Mouse (Mus musculus): ENCODE measurements around the gene Kmt2a.
"Not testable (repeated sequence)": the region's sequence is repeated elsewhere in the genome, so short reads cannot be mapped to it uniquely, and the experiment has no call there.

Gene Kmt2a

DNA sequence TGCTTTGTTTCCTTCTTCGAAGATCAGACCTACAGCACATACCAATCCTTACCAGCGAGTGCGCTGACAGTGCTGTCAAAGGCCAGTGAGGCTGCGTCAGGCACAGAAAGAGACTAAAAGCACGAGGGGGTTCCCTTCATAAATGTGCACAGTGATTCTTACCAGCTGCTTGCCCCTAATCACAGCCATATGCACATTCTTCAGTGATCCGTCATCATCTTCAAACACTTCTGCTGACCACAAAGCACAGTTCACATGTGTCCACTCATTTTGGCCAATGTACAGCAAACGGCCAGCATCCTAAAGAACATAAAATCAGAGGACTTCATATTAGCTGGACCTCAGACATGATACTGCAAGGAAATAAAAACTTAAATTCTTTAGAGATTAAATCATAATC lies 54.4 kb downstream of the Kmt2a start:
- no peak for DNase-seq (ENCODE audit: extremely low read depth, low read depth, low spot score)

DNA sequence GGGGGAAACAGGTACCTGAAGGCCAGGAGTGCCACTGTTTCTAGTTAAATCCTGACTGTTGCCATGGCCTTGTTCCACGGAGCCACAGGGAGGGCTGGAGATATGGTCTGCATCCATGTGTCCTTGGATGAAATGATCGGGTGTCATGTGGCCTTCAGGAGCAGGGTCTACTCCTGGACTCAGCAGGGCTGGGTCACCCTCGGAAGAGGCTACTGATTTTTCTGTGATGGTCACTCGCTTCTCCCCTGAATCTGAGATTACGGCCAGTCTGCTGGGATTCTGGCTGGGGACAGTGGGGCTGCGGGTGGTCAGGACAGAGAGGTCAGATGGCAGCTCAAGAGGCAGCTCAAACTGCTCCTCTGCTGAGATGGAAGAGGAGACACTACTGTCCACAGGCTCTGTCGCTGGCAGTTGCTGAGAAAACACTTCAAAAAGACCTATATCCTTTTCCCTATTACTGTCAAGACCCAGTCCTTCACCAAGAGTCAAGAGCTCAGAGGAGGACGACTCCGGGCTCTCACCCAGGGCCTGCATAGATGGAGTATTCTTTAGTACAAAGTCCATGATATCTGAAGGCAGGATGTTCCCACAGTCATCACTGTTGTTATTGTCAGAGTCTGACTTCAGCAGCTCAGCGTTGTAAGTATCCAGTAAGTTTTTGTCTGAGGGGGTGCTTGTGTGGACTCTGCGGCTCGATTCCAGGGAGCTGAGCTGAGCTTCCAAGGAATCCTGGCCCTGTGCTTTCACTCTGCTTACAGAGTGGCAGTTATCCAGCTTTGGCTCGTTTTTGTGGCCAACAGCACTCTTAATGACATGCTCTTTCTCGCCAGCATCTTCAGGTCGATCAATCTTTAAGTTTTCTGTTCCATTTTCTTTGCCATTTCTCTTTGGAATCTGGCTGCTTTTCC lies 60.9 kb downstream of the Kmt2a start:
- no peak for DNase-seq (ENCODE audit: extremely low read depth, low read depth, low spot score)

GRCm38 (mm10) chr9:44817522-44817921 lies 63.6 kb downstream of the Kmt2a start:
- no peak for DNase-seq (ENCODE audit: extremely low read depth, low read depth, low spot score)

DNA sequence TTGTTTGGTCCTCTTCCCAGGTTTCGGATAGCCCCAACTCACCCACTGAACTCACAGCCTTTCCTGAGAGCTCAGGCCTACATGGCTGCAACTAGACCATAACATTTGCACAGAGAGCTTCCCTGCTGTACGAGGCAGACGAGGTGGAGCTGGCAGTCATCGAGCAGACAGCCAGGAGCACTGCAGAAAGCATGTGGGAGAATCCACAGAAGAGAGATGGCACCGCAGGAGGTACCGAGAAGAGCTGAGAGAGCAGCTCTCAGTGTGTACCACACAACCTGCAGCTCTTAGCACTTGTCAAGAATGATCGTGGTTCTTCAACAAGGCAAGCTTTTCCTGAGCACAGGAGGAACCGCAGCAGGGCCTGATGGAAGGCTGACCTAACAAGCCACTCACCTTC lies 66.9 kb downstream of the Kmt2a start:
- no peak for DNase-seq (ENCODE audit: extremely low read depth, low read depth, low spot score)

DNA sequence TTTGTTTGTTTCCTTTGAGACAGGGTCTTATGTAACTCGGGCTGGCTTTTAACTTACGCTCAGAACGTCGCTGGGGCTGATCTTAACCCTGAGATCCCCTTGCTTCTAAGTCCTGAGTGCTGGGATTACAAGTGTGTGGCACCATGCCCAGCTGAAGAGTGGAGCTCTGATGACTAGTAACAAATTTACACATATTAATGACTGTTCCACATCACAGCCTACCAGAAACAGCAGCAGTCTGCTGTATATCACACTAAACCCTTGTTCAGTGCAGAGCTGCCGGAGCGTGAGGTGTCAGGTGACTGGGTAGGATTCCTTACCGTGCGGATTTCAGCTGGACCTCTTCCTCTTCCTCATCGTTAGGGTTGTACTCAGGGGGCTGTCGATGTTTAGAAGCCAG lies 70.8 kb downstream of the Kmt2a start:
- no peak for DNase-seq (ENCODE audit: extremely low read depth, low read depth, low spot score)

DNA sequence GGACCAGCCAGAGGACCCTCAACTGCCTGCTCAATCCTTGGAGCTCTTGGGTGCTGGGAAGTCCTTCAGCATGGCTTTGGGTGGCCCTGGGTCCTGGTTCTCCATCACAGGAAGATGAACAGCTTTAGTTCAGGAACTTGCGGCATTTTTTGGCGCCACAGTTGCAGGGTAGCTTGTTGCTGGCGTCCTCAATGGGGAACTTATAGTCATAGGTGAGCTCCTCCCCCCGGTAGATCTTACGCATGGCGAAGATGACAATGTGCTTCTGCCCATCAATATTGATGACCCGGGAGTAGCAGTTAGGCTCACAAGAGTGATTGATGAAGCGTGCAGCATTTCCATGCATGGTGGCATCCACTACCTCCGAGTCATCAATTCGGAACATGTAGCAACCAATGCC lies 73.3 kb downstream of the Kmt2a start:
- DNase-seq (ENCODE audit: extremely low read depth, low read depth, low spot score), result no peak

- no peak for DNase-seq (ENCODE audit: extremely low read depth, low read depth, low spot score)
These were observed 74.0 kb downstream of the Kmt2a start for GRCm38 (mm10) chr9:44807141-44807540.

GRCm38 (mm10) chr9:44805536-44805935 lies 75.6 kb downstream of the Kmt2a start:
- DNase-seq (ENCODE audit: extremely low read depth, low read depth, low spot score), result no peak

GRCm38 (mm10) chr9:44804678-44805077 lies 76.4 kb downstream of the Kmt2a start:
- DNase-seq (ENCODE audit: extremely low read depth, low read depth, low spot score), result no peak

GRCm38 (mm10) chr9:44802808-44803450 lies 78.2 kb downstream of the Kmt2a start, which contains the start of gene Ttc36:
Ttc36 (minus strand) TSS chr9:44803072.
- no peak for DNase-seq (ENCODE audit: extremely low read depth, low read depth, low spot score)

GRCm38 (mm10) chr9:44801669-44802068 lies 79.4 kb downstream of the Kmt2a start:
- DNase-seq (ENCODE audit: extremely low read depth, low read depth, low spot score), result no peak

- DNase-seq (ENCODE audit: extremely low read depth, low read depth, low spot score), result no peak
These were observed 81.2 kb downstream of the Kmt2a start for GRCm38 (mm10) chr9:44799958-44800324.

- DNase-seq (ENCODE audit: extremely low read depth, low read depth, low spot score), result peak; percentile 21
These were observed 81.8 kb downstream of the Kmt2a start, which contains the start of gene Tmem25 for GRCm38 (mm10) chr9:44799102-44799957. Tmem25 (minus strand) TSS chr9:44799307.

GRCm38 (mm10) chr9:44798298-44798697 lies 82.8 kb downstream of the Kmt2a start:
- DNase-seq (ENCODE audit: extremely low read depth, low read depth, low spot score), result no peak

GRCm38 (mm10) chr9:44792842-44793241 lies 88.3 kb downstream of the Kmt2a start:
- DNase-seq (ENCODE audit: extremely low read depth, low read depth, low spot score), result no peak

- DNase-seq (ENCODE audit: extremely low read depth, low read depth, low spot score), result peak; percentile 52
These were observed 108.1 kb downstream of the Kmt2a start for GRCm38 (mm10) chr9:44772750-44773651.

DNA sequence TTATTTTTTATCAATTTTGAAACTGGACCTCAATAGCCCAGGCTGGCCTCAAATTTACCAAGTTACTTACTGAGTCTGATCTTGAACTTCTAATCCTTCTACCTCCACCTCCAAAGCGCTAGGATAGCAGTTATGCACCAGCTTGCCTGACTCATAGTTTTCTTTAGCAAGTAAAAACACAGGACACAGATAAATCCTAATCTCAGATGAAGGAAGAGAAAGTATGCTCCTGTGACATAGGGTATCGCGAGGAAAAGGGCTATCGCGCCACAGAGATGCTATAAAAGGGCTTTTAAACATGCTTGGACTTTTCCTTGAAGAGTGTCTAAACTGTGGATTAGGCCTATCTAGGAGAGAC lies 108.7 kb downstream of the Kmt2a start:
- no peak for DNase-seq (ENCODE audit: extremely low read depth, low read depth, low spot score)

GRCm38 (mm10) chr9:44771376-44771775 lies 109.7 kb downstream of the Kmt2a start:
- DNase-seq (ENCODE audit: extremely low read depth, low read depth, low spot score), result no peak

DNA sequence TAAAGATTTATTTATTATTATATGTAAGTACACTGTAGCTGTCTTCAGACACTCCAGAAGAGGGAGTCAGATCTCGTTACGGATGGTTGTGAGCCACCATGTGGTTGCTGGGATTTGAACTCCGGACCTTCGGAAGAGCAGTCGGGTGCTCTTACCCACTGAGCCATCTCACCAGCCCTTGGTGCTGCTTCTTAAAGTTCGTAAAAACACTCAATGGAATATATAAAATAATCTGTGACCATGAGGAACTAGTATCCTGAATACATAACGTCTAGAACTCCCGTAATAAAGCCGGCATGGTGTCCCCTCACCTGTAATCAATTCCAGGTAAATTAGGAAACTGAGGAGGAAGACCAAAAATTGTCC lies 113.1 kb downstream of the Kmt2a start:
- DNase-seq (ENCODE audit: extremely low read depth, low read depth, low spot score), result not testable (repeated sequence)
